Mouse (Mus musculus): ENCODE measurements around the gene Senp1.

GRCm38 (mm10) chr15:98131942-98132655 is 38.6 kb upstream of the Senp1 start:
- TF ChIP-seq GATA1 (IDR thresholded peaks at IDR 0.05; ENCODE audit: low read length), result no peak
- TF ChIP-seq TAL1 (IDR thresholded peaks at IDR 0.05; ENCODE audit: low read length), result no peak

All from erythroblast, embryonic 14.5 days (primary cell).